Mouse (Mus musculus) embryo, embryonic 10.5 days (tissue): ENCODE results near the gene Rbms2.

Experiments
- DNase-seq: peaks from one replicate; pipeline ENCODE4 v3.0.0-alpha.2; 2015; ENCODE audit warnings: low spot score

Rbms2 gene

GRCm38 (mm10) chr10:128135374-128135773 lies 44.7 kb downstream of the Rbms2 start:
- no peak for DNase-seq

GRCm38 (mm10) chr10:128133650-128134332 lies 46.3 kb downstream of the Rbms2 start:
- DNase-seq: no peak

GRCm38 (mm10) chr10:128131812-128132211 lies 48.3 kb downstream of the Rbms2 start:
- DNase-seq: no peak

GRCm38 (mm10) chr10:128131297-128131696 lies 48.8 kb downstream of the Rbms2 start:
- DNase-seq: no peak

GRCm38 (mm10) chr10:128128143-128128542 lies 52.0 kb downstream of the Rbms2 start:
- DNase-seq: no peak

GRCm38 (mm10) chr10:128127497-128127896 lies 52.6 kb downstream of the Rbms2 start:
- DNase-seq: no peak

- no peak for DNase-seq
Observed at GRCm38 (mm10) chr10:128125951-128126350, 54.1 kb downstream of the Rbms2 start.

GRCm38 (mm10) chr10:128124831-128125230 lies 55.3 kb downstream of the Rbms2 start:
- DNase-seq: no peak

GRCm38 (mm10) chr10:128123833-128124232 lies 56.3 kb downstream of the Rbms2 start:
- no peak for DNase-seq

GRCm38 (mm10) chr10:128111227-128111626 lies 68.9 kb downstream of the Rbms2 start:
- no peak for DNase-seq

- no peak for DNase-seq
Observed at GRCm38 (mm10) chr10:128110103-128110761, 69.9 kb downstream of the Rbms2 start.

- peak; percentile 71 for DNase-seq
Observed at GRCm38 (mm10) chr10:128097587-128097971, 82.5 kb downstream of the Rbms2 start.

GRCm38 (mm10) chr10:128096693-128097586 lies 83.2 kb downstream of the Rbms2 start:
- DNase-seq: peak; percentile 95

GRCm38 (mm10) chr10:128096313-128096692 lies 83.8 kb downstream of the Rbms2 start:
- DNase-seq: no peak

- no peak for DNase-seq
Observed at GRCm38 (mm10) chr10:128095003-128095636, 85.0 kb downstream of the Rbms2 start.

- peak; percentile 94 for DNase-seq
Observed at GRCm38 (mm10) chr10:128094340-128094968, 85.6 kb downstream of the Rbms2 start.

- DNase-seq: no peak
Observed at GRCm38 (mm10) chr10:128093496-128094294, 86.4 kb downstream of the Rbms2 start.

- peak; percentile 85 for DNase-seq
Observed at GRCm38 (mm10) chr10:128092506-128093495, 87.3 kb downstream of the Rbms2 start.
